Mouse (Mus musculus) urinary bladder, adult 2 months (tissue): ENCODE results near the gene Frmd5. TPM values are rescaled to one million over a fixed set of nuclear protein-coding genes. Genes with fewer than 3 reads are reported as not detected.

Source experiments
- DNase-seq: peaks from one replicate; pipeline ENCODE4 v3.0.0; 2022; ENCODE audit warnings: low spot score
- polyA plus RNA-seq: library from polyadenylated mRNA; depleted of rRNA; stranded (reverse); fragments of >200 nt; gene quantifications from 2 replicates; pipeline ENCODE4 v1.2.3, GENCODE M21; 2012

The Frmd5 gene
- polyA plus RNA-seq, 1 experiment: 4.8 TPM

GRCm38 (mm10) chr2:121761861-121762260 is 45.0 kb downstream of the Frmd5 start:
- DNase-seq: no peak

DNA sequence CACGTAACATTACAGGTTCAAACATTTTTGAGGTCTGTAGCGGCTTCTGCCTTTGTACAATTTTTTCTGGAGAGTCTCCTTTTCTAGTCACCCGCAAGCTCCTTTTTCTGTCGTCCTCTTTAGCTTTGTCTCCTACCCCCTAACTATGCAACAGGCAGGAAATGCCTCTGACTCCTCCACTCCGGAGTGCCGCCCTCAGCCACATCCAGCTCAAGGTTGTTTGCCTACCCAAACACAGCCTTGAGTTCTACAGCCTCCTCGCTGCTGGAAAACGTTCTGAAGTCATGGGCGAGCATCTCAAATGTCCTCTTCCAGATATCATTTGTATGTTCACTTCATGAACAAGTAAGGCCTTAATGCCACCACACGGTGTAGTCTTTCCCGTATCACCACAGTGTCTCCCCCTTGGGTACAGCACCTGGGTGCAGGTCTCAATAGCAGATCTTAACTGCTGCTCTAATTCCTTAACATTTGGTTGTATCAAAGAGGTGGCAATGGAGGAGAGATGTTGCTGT is 45.5 kb downstream of the Frmd5 start:
- DNase-seq: no peak

GRCm38 (mm10) chr2:121760646-121761045 is 46.2 kb downstream of the Frmd5 start:
- DNase-seq: no peak

DNA sequence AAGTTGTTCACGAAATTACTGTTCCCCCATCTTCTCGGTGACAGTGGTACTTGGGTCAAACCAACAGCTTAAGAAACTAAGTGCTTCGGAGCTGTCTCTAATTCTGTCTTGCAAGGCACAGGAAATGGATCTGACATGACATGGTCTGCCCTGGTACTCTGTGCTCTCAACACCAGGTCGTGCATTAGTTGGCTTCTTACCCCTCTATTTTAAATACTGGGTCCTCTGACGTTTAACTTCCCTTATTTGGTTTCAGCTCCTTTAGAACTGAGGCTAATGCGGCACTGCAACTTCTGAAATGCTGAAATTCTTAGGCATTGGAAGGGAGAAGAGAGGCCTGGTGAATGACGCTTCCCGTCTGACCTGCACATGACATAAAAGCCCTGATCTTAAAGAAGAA is 48.6 kb downstream of the Frmd5 start:
- DNase-seq: no peak

- DNase-seq: no peak
These were observed 50.6 kb downstream of the Frmd5 start for GRCm38 (mm10) chr2:121756336-121756735.

GRCm38 (mm10) chr2:121755056-121755455 is 51.8 kb downstream of the Frmd5 start:
- DNase-seq: no peak

DNA sequence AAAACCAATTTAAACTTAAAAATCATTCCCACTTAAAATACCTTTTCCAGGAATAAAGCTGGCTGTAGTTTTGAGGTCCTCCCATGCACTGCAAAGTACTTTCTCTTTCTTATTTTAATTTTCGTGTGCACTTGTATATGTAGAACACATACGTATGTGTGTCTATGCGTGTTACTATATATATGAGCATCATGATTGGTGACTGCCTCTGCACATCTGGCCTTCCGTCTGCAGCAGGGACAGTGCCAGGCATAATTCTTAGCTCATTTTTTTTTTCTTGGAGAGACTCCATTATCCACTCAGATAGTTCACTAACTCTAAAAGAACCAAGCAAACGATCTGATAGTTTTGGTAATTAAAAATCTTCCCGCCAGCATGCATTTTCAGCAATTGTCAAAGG is 56.8 kb downstream of the Frmd5 start:
- no peak for DNase-seq

GRCm38 (mm10) chr2:121741151-121741550 is 65.7 kb downstream of the Frmd5 start:
- DNase-seq: no peak

GRCm38 (mm10) chr2:121739410-121739809 is 67.5 kb downstream of the Frmd5 start:
- no peak for DNase-seq

- no peak for DNase-seq
These were observed 73.5 kb downstream of the Frmd5 start for GRCm38 (mm10) chr2:121733426-121733825.

- DNase-seq: no peak
These were observed 76.4 kb downstream of the Frmd5 start for GRCm38 (mm10) chr2:121730486-121730885.

GRCm38 (mm10) chr2:121728907-121729575 is 77.8 kb downstream of the Frmd5 start:
- no peak for DNase-seq

DNA sequence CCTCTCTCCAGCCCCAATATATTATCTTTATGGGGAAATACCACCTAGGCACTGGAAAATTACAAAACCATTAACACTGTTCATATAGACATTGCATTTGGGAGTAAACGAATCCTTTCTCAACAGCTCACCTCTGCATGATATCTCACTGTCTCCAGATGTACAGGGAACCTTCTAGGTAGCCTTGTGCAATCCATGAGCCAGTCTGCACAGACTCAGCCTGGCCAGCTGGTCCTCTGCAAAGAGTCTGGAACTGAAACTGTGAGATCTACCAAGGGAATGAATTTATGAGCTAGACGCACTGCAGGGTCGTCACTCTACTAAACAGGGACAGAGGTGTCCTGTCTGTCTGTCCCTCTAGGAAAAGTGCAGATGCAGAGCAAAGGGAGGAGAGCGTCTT is 82.0 kb downstream of the Frmd5 start:
- no peak for DNase-seq

DNA sequence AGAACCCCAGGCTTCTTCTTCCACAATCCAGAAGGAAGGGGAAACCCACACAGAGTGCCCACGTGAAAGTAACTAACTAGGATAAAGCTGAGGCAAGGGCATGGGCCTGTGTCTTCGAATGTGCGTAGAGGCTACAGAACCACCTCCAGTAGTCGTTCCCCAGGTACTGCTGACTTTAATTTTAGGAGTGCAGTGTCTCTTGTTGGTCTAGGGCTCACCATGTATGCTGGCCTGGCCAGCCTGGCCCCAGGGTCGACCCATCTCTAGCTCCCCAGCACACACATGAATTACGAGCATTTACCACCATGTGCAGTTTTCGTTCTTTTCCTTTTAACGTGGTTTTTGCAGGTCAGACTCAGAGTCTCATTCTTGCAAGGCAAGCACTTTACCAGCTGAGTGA is 83.1 kb downstream of the Frmd5 start:
- DNase-seq: no peak

DNA sequence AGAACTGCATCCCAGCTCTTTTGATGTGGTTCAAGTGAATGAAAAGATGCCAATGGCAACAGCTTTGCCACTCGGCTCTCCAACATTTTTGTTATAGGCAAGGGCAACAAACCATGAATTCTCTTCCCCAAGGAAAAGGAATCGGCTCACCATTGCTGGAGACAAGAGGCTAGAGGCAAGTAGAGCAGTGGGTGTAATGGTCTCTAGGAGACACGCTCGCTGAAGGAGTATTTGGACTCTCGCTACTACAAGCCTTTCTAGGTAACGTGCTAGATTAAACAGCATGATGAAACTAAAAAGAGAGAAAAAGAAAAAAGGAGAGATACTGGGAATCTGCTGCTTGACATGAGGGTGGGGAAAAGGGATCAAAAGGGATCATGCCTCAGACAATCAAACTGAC is 87.9 kb downstream of the Frmd5 start:
- DNase-seq: no peak

- no peak for DNase-seq
These were observed 89.8 kb downstream of the Frmd5 start for GRCm38 (mm10) chr2:121717133-121717532.

DNA sequence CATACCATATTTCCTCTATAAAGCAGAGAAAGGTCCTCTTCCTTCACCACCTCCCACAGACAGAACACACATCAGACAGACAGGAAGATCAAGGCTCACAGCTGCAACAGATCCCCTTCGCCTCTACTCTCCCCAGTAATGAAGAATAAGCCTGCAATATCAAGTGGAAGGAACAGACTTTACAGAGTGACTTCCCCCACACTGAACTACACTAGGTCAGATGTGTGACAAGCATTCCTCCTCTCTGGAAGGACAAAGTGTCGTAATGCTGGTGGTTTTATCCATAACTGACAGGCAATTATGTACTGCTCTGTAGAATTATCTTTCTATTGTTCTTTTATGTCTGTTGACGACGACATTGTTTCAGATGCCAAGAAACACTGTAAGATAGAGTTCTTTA is 93.3 kb downstream of the Frmd5 start:
- DNase-seq: no peak

DNA sequence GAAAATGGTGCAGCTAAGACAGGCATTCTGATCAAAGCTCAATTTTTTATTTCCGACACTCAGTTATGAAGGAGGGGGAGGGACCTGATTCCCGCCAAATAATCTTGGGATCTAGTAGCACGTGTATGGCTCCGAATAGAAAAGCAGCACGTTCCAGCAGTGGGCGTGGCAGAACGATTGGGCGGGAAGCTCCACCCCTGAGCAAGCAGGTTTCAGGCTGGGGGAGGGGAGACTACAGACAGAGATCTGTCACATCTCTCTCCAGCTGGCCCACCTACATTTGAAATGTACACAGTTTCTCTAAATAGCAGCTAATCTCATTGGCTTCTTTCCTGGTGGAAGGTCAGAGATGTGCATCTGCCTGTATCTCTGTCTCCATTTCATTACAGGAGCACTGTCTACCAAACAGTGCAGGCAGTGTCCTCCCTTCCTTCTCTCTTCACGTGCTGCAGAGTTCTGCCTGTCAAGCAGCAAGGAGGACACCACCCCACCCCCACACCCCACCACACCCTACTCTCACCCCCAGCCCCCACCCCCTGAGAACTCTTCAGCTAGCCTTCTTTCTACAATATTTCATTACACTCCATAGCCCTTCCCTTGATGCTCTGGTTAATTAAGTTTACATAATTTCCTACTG is 95.0 kb downstream of the Frmd5 start:
- no peak for DNase-seq

GRCm38 (mm10) chr2:121709096-121709495 is 97.8 kb downstream of the Frmd5 start:
- DNase-seq: no peak

- DNase-seq: no peak
These were observed 99.4 kb downstream of the Frmd5 start for GRCm38 (mm10) chr2:121707461-121707860.

DNA sequence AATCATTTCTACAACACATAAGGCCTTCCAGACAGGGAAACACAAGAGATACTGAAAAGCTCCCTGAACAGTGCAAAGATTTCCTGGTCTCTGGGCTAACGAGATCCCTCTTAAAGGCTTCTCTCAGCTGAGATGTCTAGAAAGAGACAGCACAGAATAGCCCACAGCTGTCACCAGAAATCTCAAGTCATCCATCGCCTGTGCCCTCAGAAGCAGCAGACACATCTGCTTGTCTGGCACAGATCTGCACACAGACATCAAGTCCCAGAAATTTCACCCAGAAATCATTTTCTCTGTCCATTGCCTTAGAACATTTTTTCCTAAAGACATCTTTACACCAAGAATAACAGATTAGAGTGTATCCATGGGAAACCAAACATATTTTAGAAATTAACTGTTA is 101.1 kb downstream of the Frmd5 start:
- DNase-seq: no peak

DNA sequence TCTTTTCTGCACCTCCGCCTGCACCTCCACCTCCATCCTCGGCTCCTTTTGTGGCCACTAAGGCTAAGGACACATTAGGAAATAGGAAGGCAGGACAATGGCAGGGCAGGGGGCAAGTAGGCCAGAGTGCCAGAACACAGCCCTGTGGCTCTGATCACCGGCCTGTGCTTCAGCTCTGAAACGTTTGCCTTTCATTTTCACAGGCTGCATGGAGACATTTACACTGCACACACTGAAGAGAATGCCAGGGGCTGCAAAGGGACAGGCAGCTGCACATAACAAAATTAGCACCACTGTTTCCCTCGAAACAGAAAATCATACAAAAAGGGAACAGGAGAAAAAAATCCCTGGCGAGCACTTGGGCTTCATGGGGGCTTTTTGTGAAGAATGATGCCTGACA is 107.6 kb downstream of the Frmd5 start:
- DNase-seq: no peak

GRCm38 (mm10) chr2:121695436-121695835 is 111.5 kb downstream of the Frmd5 start:
- no peak for DNase-seq

- DNase-seq: no peak
These were observed 118.8 kb downstream of the Frmd5 start for GRCm38 (mm10) chr2:121688107-121688506.
